Mouse (Mus musculus) forebrain, embryonic 14.5 days (tissue): Measurements from ENCODE around the gene Krtap4-13. TPM values are rescaled to one million over a fixed set of nuclear protein-coding genes. Genes with fewer than 3 reads are reported as not detected.
"Not testable (repeated sequence)": the region's sequence is repeated elsewhere in the genome, so short reads cannot be mapped to it uniquely, and the experiment has no call there.

Source experiments
- ATAC-seq: fragments of 200-750 bp; cut with Nextera tagmentation; 2 replicates; pipeline ENCODE4 v1.8.0; 2017; ENCODE audit warnings: mild to moderate bottlenecking, moderate library complexity
- DNase-seq: peaks from one replicate; pipeline ENCODE4 v3.0.0-alpha.2; 2015; ENCODE audit warnings: low spot score
- H3K27ac ChIP-seq: fragments of 300-500 bp; sonication (generic); 2 replicates; pipeline ENCODE4 v1.5.1; 2014; ENCODE audit warnings: low read depth, mild to moderate bottlenecking, control low read depth, low read length, moderate library complexity
- H3K27me3 ChIP-seq: fragments of 300-500 bp; sonication (generic); replicated peaks from 2 replicates; pipeline ENCODE4 v1.6.1; 2014; ENCODE audit warnings: low read length, control low read depth, mixed read lengths; ENCODE audit not compliant: control insufficient read depth, insufficient read depth
- H3K36me3 ChIP-seq: fragments of 300-500 bp; sonication (generic); 2 replicates; pipeline ENCODE4 v1.6.1; 2014; ENCODE audit warnings: low read length, control low read depth; ENCODE audit not compliant: control insufficient read depth, insufficient read depth
- H3K4me1 ChIP-seq: fragments of 300-500 bp; sonication (generic); 2 replicates; pipeline ENCODE4 v1.6.1; 2014; ENCODE audit warnings: antibody characterized with exemption, low read length, control low read depth; ENCODE audit not compliant: control insufficient read depth, insufficient read depth
- H3K4me2 ChIP-seq: fragments of 300-500 bp; sonication (generic); 2 replicates; pipeline ENCODE4 v1.6.1; 2014; ENCODE audit warnings: mild to moderate bottlenecking, control low read depth, low read length
- H3K4me3 ChIP-seq: fragments of 300-500 bp; sonication (generic); 2 replicates; pipeline ENCODE4 v1.5.1; 2014; ENCODE audit warnings: low read depth, low read length, control low read depth
- H3K9ac ChIP-seq: fragments of 300-500 bp; sonication (generic); 2 replicates; pipeline ENCODE4 v1.6.1; 2014; ENCODE audit warnings: mild to moderate bottlenecking, low read length, control low read depth, moderate library complexity
- H3K9me3 ChIP-seq: fragments of 300-500 bp; sonication (generic); replicated peaks from 2 replicates; pipeline ENCODE4 v1.6.1; 2016; ENCODE audit warnings: low read length, control low read depth, mixed read lengths; ENCODE audit not compliant: control insufficient read depth
- WGBS: fragments of 180-500 bp; shearing (Covaris S2); extraction: QIAGEN DNeasy Blood & Tissue Kit; methylation state at CpG from one replicate; pipeline ENCODE4 v1.1.7; 2014; 5-methylcytosine and 5-hydroxymethylcytosine counted together
- polyA plus RNA-seq: library from polyadenylated mRNA; unstranded; fragments of >200 nt; fragmentation: Nextera tagmentation; extraction: Ambion mirVana; gene quantifications from 2 replicates; pipeline ENCODE4 v1.2.1, GENCODE M21; 2014

Gene Krtap4-13
- polyA plus RNA-seq, result not detected in 2 replicates

- not testable (repeated sequence) for H3K4me3 ChIP-seq, H3K4me1 ChIP-seq, H3K27me3 ChIP-seq, H3K9ac ChIP-seq, H3K4me2 ChIP-seq, H3K27ac ChIP-seq, H3K9me3 ChIP-seq, ATAC-seq, DNase-seq, H3K36me3 ChIP-seq
Observed at GRCm38 (mm10) chr11:99809792-99810191, at the start of gene Krtap4-13. Krtap4-13 (minus strand) TSS chr11:99809892.

GRCm38 (mm10) chr11:99858761-99859160 lies 49.1 kb upstream of the Krtap4-13 start:
- H3K9ac ChIP-seq, result no peak overlapping the region
- DNase-seq, result no peak
- no peaks in the 10 kb centered on the region for H3K9me3 ChIP-seq
- no peak overlapping the region for H3K27ac ChIP-seq
- no peak for ATAC-seq
- H3K4me3 ChIP-seq, result no peak overlapping the region
- no peaks in the 10 kb centered on the region for H3K4me1 ChIP-seq
- no peaks in the 10 kb centered on the region for H3K27me3 ChIP-seq
- H3K36me3 ChIP-seq, result no peaks in the 10 kb centered on the region
- 60% methylated on average over 2 of the region's 2 CpGs for WGBS
- H3K4me2 ChIP-seq, result no peak overlapping the region

GRCm38 (mm10) chr11:99857617-99858016 lies 47.9 kb upstream of the Krtap4-13 start, which contains the start of gene Gm11568:
Gm11568 (plus strand) TSS chr11:99857917.
- Histone ChIP-seq H3K27ac (no peak within 1 kb of the TSS), H3K27me3 (no peaks in the 10 kb centered on the region), H3K9ac (no peak within 1 kb of the TSS), H3K4me3 (no peak within 1 kb of the TSS), H3K36me3 (no peaks in the 10 kb centered on the region), H3K4me2 (no peak within 1 kb of the TSS), H3K4me1 (no peaks in the 10 kb centered on the region), H3K9me3 (no peaks in the 10 kb centered on the region)
- WGBS, result 87% methylated on average over 2 of the region's 2 CpGs
- no peak for DNase-seq
- no peak for ATAC-seq

- WGBS, result 55% methylated on average over 3 of the region's 3 CpGs
- no peaks in the 10 kb centered on the region for H3K4me1 ChIP-seq
- no peak overlapping the region for H3K4me2 ChIP-seq
- H3K27me3 ChIP-seq, result no peaks in the 10 kb centered on the region
- no peaks in the 10 kb centered on the region for H3K9me3 ChIP-seq
- no peaks in the 10 kb centered on the region for H3K36me3 ChIP-seq
- H3K4me3 ChIP-seq, result no peak overlapping the region
- DNase-seq (peak; percentile 60), ATAC-seq (no peak)
- no peak overlapping the region for H3K27ac ChIP-seq
- no peak overlapping the region for H3K9ac ChIP-seq
Observed at GRCm38 (mm10) chr11:99854121-99854520, 44.4 kb upstream of the Krtap4-13 start.

GRCm38 (mm10) chr11:99851508-99851907 lies 41.8 kb upstream of the Krtap4-13 start, which contains the start of gene Krtap4-16:
Krtap4-16 (minus strand) TSS chr11:99851608.
- no peak for DNase-seq
- no peak within 1 kb of the TSS for H3K27ac ChIP-seq
- H3K9ac ChIP-seq, result no peak within 1 kb of the TSS
- no peaks in the 10 kb centered on the region for H3K27me3 ChIP-seq
- no peak for ATAC-seq
- H3K4me3 ChIP-seq, result no peak within 1 kb of the TSS
- no peak within 1 kb of the TSS for H3K4me2 ChIP-seq
- no peaks in the 10 kb centered on the region for H3K9me3 ChIP-seq
- H3K4me1 ChIP-seq, result no peaks in the 10 kb centered on the region
- H3K36me3 ChIP-seq, result no peaks in the 10 kb centered on the region

- H3K27me3 ChIP-seq, result no peaks in the 10 kb centered on the region
- H3K27ac ChIP-seq, result no peak overlapping the region
- DNase-seq (no peak), ATAC-seq (no peak)
- H3K9ac ChIP-seq, result no peak overlapping the region
- no peak overlapping the region for H3K4me2 ChIP-seq
- H3K36me3 ChIP-seq, result no peaks in the 10 kb centered on the region
- no peak overlapping the region for H3K4me3 ChIP-seq
- no peaks in the 10 kb centered on the region for H3K9me3 ChIP-seq
- H3K4me1 ChIP-seq, result no peaks in the 10 kb centered on the region
- WGBS, result 87% methylated on average over 2 of the region's 2 CpGs
Observed at GRCm38 (mm10) chr11:99846746-99847145, 37.1 kb upstream of the Krtap4-13 start.

- H3K27me3 ChIP-seq, result no peaks in the 10 kb centered on the region
- no peak overlapping the region for H3K9ac ChIP-seq
- no peak overlapping the region for H3K4me2 ChIP-seq
- H3K4me1 ChIP-seq, result no peaks in the 10 kb centered on the region
- DNase-seq (peak; percentile 1), ATAC-seq (no peak)
- no peaks in the 10 kb centered on the region for H3K9me3 ChIP-seq
- H3K4me3 ChIP-seq, result no peak overlapping the region
- WGBS, result 12% methylated on average over 1 of the region's 1 CpGs
- H3K27ac ChIP-seq, result no peak overlapping the region
- H3K36me3 ChIP-seq, result no peaks in the 10 kb centered on the region
Observed at GRCm38 (mm10) chr11:99842185-99842584, 32.5 kb upstream of the Krtap4-13 start.

GRCm38 (mm10) chr11:99837966-99838365 lies 28.3 kb upstream of the Krtap4-13 start, which contains the start of gene 2300003K06Rik:
2300003K06Rik (minus strand) TSS chr11:99838066.
- Histone ChIP-seq H3K4me1 (no peaks in the 10 kb centered on the region), H3K9me3 (no peaks in the 10 kb centered on the region), H3K27ac (no peak within 1 kb of the TSS), H3K9ac (no peak within 1 kb of the TSS), H3K27me3 (no peaks in the 10 kb centered on the region), H3K36me3 (no peaks in the 10 kb centered on the region), H3K4me2 (no peak within 1 kb of the TSS), H3K4me3 (no peak within 1 kb of the TSS)
- 75% methylated on average over 1 of the region's 1 CpGs for WGBS
- DNase-seq, result no peak
- no peak for ATAC-seq

GRCm38 (mm10) chr11:99815566-99815965 lies 5.9 kb upstream of the Krtap4-13 start, which contains the start of gene Gm11564:
Gm11564 (minus strand) TSS chr11:99815666.
- not testable (repeated sequence) for H3K27me3 ChIP-seq, H3K4me2 ChIP-seq, H3K4me1 ChIP-seq, H3K9ac ChIP-seq, ATAC-seq, H3K4me3 ChIP-seq, H3K27ac ChIP-seq, H3K36me3 ChIP-seq, H3K9me3 ChIP-seq, DNase-seq
- 84% methylated on average over 2 of the region's 2 CpGs for WGBS
